Mouse (Mus musculus): ENCODE results near the gene Map3k3. TPM values are rescaled to one million over a fixed set of nuclear protein-coding genes. Genes with fewer than 3 reads are reported as not detected.

The Map3k3 gene
- total and polyA plus RNA-seq, 2 experiments, result 9.7 to 12.3 TPM

GRCm38 (mm10) chr11:106132516-106132915 is 48.1 kb downstream of the Map3k3 start:
- no peak for DNase-seq (ENCODE audit: extremely low read depth, low read depth, low spot score)
- Histone ChIP-seq H3K9ac (ENCODE audit: low read depth, low read length) (no peak overlapping the region), H3K27ac (replicated peaks; ENCODE audit: insufficient read depth, low read depth, low read length) (no peak overlapping the region), H3K36me3 (ENCODE audit: control insufficient read depth, insufficient read depth, low read length) (peaks cover 21% of the 10 kb centered on the region), H3K4me3 (ENCODE audit: insufficient read depth, low read depth, low read length) (no peak overlapping the region), H3K4me1 (ENCODE audit: control insufficient read depth, insufficient read depth, low read length) (peaks cover 6% of the 10 kb centered on the region), H3K27me3 (ENCODE audit: control insufficient read depth, insufficient read depth, low read length) (no peaks in the 10 kb centered on the region), H3K79me2 (ENCODE audit: control insufficient read depth, insufficient read depth, low read length) (no peaks in the 10 kb centered on the region; the same call in 1 of the 2 replicates)
- no peak for TF ChIP-seq POLR2A (IDR thresholded peaks at IDR 0.05; ENCODE audit: extremely low read depth, insufficient read depth, low read length)
- no peak for TF ChIP-seq CTCF (IDR thresholded peaks at IDR 0.05; ENCODE audit: low read depth, low read length)
- WGBS, result 95% methylated on average over 5 of the region's 5 CpGs

GRCm38 (mm10) chr11:106134580-106135528 is 50.4 kb downstream of the Map3k3 start:
- peak; percentile 75 for DNase-seq (ENCODE audit: extremely low read depth, low read depth, low spot score)
- peaks cover 6% of the 10 kb centered on the region for H3K4me1 ChIP-seq (ENCODE audit: control insufficient read depth, insufficient read depth, low read length)
- H3K27ac ChIP-seq (replicated peaks; ENCODE audit: insufficient read depth, low read depth, low read length), result peak overlapping the region; percentile 57
- no peak for TF ChIP-seq POLR2A (IDR thresholded peaks at IDR 0.05; ENCODE audit: extremely low read depth, insufficient read depth, low read length)
- TF ChIP-seq CTCF (IDR thresholded peaks at IDR 0.05; ENCODE audit: low read depth, low read length), result no peak
- WGBS, result 15% methylated on average over 8 of the region's 8 CpGs
- H3K27me3 ChIP-seq (ENCODE audit: control insufficient read depth, insufficient read depth, low read length), result no peaks in the 10 kb centered on the region
- H3K9ac ChIP-seq (ENCODE audit: low read depth, low read length), result peak overlapping the region; percentile 5; the same call in 1 of the 2 replicates
- peak overlapping the region; percentile 14; the same call in 1 of the 2 replicates for H3K4me3 ChIP-seq (ENCODE audit: insufficient read depth, low read depth, low read length)
- H3K36me3 ChIP-seq (ENCODE audit: control insufficient read depth, insufficient read depth, low read length), result peaks cover 19% of the 10 kb centered on the region
- no peaks in the 10 kb centered on the region; the same call in 1 of the 2 replicates for H3K79me2 ChIP-seq (ENCODE audit: control insufficient read depth, insufficient read depth, low read length)

GRCm38 (mm10) chr11:106151219-106151618 is 66.8 kb downstream of the Map3k3 start:
- 40% methylated on average over 3 of the region's 3 CpGs for WGBS
- TF ChIP-seq CTCF (IDR thresholded peaks at IDR 0.05; ENCODE audit: low read depth, low read length) (no peak), POLR2A (IDR thresholded peaks at IDR 0.05; ENCODE audit: extremely low read depth, insufficient read depth, low read length) (no peak)
- peak; percentile 41 for DNase-seq (ENCODE audit: extremely low read depth, low read depth, low spot score)
- no peak overlapping the region for H3K9ac ChIP-seq (ENCODE audit: low read depth, low read length)
- no peaks in the 10 kb centered on the region for H3K27me3 ChIP-seq (ENCODE audit: control insufficient read depth, insufficient read depth, low read length)
- H3K4me1 ChIP-seq (ENCODE audit: control insufficient read depth, insufficient read depth, low read length), result peaks cover 12% of the 10 kb centered on the region
- peaks cover 39% of the 10 kb centered on the region for H3K36me3 ChIP-seq (ENCODE audit: control insufficient read depth, insufficient read depth, low read length)
- H3K27ac ChIP-seq (replicated peaks; ENCODE audit: insufficient read depth, low read depth, low read length), result no peak overlapping the region
- no peaks in the 10 kb centered on the region for H3K79me2 ChIP-seq (ENCODE audit: control insufficient read depth, insufficient read depth, low read length)
- no peak overlapping the region for H3K4me3 ChIP-seq (ENCODE audit: insufficient read depth, low read depth, low read length)

GRCm38 (mm10) chr11:106152132-106152531 is 67.7 kb downstream of the Map3k3 start:
- no peaks in the 10 kb centered on the region for H3K27me3 ChIP-seq (ENCODE audit: control insufficient read depth, insufficient read depth, low read length)
- WGBS, result 92% methylated on average over 8 of the region's 8 CpGs
- peaks cover 12% of the 10 kb centered on the region for H3K4me1 ChIP-seq (ENCODE audit: control insufficient read depth, insufficient read depth, low read length)
- TF ChIP-seq CTCF (IDR thresholded peaks at IDR 0.05; ENCODE audit: low read depth, low read length) (no peak), POLR2A (IDR thresholded peaks at IDR 0.05; ENCODE audit: extremely low read depth, insufficient read depth, low read length) (no peak)
- no peak overlapping the region for H3K9ac ChIP-seq (ENCODE audit: low read depth, low read length)
- H3K79me2 ChIP-seq (ENCODE audit: control insufficient read depth, insufficient read depth, low read length), result no peaks in the 10 kb centered on the region
- peaks cover 37% of the 10 kb centered on the region for H3K36me3 ChIP-seq (ENCODE audit: control insufficient read depth, insufficient read depth, low read length)
- no peak overlapping the region for H3K4me3 ChIP-seq (ENCODE audit: insufficient read depth, low read depth, low read length)
- no peak for DNase-seq (ENCODE audit: extremely low read depth, low read depth, low spot score)
- no peak overlapping the region for H3K27ac ChIP-seq (replicated peaks; ENCODE audit: insufficient read depth, low read depth, low read length)

GRCm38 (mm10) chr11:106154091-106154490 is 69.7 kb downstream of the Map3k3 start:
- H3K27me3 ChIP-seq (ENCODE audit: control insufficient read depth, insufficient read depth, low read length), result no peaks in the 10 kb centered on the region
- H3K4me1 ChIP-seq (ENCODE audit: control insufficient read depth, insufficient read depth, low read length), result peaks cover 12% of the 10 kb centered on the region
- H3K27ac ChIP-seq (replicated peaks; ENCODE audit: insufficient read depth, low read depth, low read length), result no peak overlapping the region
- H3K36me3 ChIP-seq (ENCODE audit: control insufficient read depth, insufficient read depth, low read length), result peaks cover 23% of the 10 kb centered on the region; the same call in 1 of the 2 replicates
- 87% methylated on average over 5 of the region's 5 CpGs for WGBS
- H3K4me3 ChIP-seq (ENCODE audit: insufficient read depth, low read depth, low read length), result no peak overlapping the region
- H3K79me2 ChIP-seq (ENCODE audit: control insufficient read depth, insufficient read depth, low read length), result no peaks in the 10 kb centered on the region
- no peak for DNase-seq (ENCODE audit: extremely low read depth, low read depth, low spot score)
- no peak for TF ChIP-seq CTCF (IDR thresholded peaks at IDR 0.05; ENCODE audit: low read depth, low read length)
- H3K9ac ChIP-seq (ENCODE audit: low read depth, low read length), result no peak overlapping the region

- Histone ChIP-seq H3K79me2 (ENCODE audit: control insufficient read depth, insufficient read depth, low read length) (no peaks in the 10 kb centered on the region), H3K27ac (replicated peaks; ENCODE audit: insufficient read depth, low read depth, low read length) (peak overlapping the region; percentile 56), H3K27me3 (ENCODE audit: control insufficient read depth, insufficient read depth, low read length) (no peaks in the 10 kb centered on the region), H3K9ac (ENCODE audit: low read depth, low read length) (no peak overlapping the region), H3K36me3 (ENCODE audit: control insufficient read depth, insufficient read depth, low read length) (peaks cover 17% of the 10 kb centered on the region; the same call in 1 of the 2 replicates), H3K4me1 (ENCODE audit: control insufficient read depth, insufficient read depth, low read length) (peaks cover 12% of the 10 kb centered on the region), H3K4me3 (ENCODE audit: insufficient read depth, low read depth, low read length) (no peak overlapping the region)
- TF ChIP-seq CTCF (IDR thresholded peaks at IDR 0.05; ENCODE audit: low read depth, low read length), result no peak
- TF ChIP-seq POLR2A (IDR thresholded peaks at IDR 0.05; ENCODE audit: extremely low read depth, insufficient read depth, low read length), result no peak
- 51% methylated on average over 2 of the region's 2 CpGs for WGBS
- peak; percentile 87 for DNase-seq (ENCODE audit: extremely low read depth, low read depth, low spot score)
Measured at GRCm38 (mm10) chr11:106154770-106155169, 70.4 kb downstream of the Map3k3 start.
